Mouse (Mus musculus) B cell, adult (primary cell): ENCODE data around the gene Kbtbd2. TPM values are rescaled to one million over a fixed set of nuclear protein-coding genes. Genes with fewer than 3 reads are reported as not detected.

ENCODE experiments used
- total RNA-seq: library from RNA; stranded (reverse); gene quantifications from 4 replicates; pipeline ENCODE4 v1.2.4, GENCODE M21; 2023; ENCODE audit not compliant: inconsistent age

Kbtbd2 gene
- 64.1 to 71.3 TPM (median 69.5 TPM) in 4 replicates for total RNA-seq

DNA sequence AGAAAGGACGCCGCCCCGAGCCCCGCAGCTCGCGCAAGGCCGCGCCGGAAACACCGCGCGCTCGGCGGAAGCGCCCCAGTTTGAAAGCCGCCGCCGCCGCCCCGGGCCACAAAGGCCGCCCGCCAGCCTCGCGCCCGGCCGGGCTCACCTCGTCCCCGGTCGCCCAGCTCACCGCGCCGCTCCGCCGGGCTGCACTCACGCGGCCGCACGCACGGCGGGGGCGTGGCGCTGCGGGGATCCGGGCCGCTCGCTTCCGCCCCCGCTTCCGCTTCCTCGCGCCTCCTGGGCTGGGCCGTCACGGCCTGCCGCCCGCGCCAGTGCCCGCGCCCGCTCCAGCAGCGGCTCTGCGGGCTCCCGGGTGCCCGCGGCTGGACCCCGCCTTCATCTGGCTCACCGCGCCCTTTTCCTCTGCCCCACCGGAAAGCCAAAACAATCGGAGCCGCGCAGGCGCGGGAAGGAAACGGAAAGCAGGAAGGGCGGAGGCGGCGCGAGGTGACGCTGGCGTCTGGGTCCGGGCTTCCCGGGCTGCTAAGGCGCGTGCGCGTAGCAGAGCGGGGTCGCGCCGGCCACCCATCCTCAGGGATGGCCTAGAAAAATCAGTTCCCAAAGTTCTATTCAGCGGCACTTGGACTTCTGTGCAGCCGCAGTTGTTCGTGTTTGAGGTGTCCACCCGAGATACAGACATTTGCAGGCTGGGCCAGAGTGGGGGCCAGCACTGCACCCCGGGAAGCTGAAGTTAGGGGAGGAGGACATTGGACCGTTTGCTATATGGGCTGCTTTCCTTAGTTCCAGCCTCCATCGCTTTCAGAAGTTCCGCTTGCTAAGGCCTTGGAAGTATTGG is at the start of gene Kbtbd2:
Kbtbd2 (minus strand) TSS at position 503 of the 841 bp plus-strand sequence.

DNA sequence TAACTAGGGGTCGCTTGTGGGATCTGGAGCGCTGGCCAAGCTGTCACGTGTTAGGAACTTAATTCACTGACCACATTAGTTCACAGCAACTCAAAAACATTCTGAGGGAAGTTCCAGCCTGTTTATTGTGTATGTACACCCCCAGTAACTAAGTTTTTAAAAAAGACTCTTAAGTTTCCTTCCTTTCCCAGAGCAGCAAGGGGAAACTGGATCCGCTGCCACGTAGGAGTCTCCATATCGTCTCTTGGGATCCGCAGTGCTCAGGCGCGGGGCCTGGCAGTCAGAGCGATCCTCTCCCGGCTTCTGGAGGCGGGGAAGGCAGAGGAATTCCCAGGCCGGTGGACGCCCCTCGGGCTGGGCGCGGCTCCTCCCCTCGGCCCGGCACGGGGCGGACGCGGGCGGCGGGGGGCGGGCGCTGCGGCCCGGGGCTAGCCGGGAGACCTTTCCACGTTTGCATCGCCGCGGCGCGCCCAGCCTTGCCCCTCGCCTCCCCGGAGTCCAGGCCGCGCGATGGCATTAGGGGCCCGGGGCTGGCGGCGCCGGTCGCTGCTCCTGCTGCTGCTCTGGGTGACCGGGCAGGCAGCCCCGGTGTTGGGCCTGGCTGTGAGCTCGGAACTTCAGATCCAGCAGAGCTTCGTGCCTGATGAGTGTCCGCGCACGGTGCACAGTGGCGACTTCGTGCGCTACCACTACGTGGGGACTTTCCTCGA is 34.2 kb upstream of the Kbtbd2 start, which contains the start of gene Fkbp9:
Fkbp9 (plus strand) TSS at position 363 of the 710 bp plus-strand sequence.

Other genes starting within 250 kb of the Kbtbd2 start
- gene Pde1c, start 228.7 kb downstream of the Kbtbd2 start, total RNA-seq, result 0.32 to 0.78 TPM (median 0.49 TPM) in 4 replicates
- 35.9 to 53.4 TPM (median 44.6 TPM) in 4 replicates for gene Lsm5, start 93.1 kb downstream of the Kbtbd2 start, total RNA-seq
- gene Avl9, start 82.9 kb downstream of the Kbtbd2 start, total RNA-seq, result 111 to 124 TPM (median 118 TPM) in 4 replicates
- gene Fkbp9, start 34.2 kb upstream of the Kbtbd2 start, total RNA-seq, result 0.15 to 0.74 TPM (median 0.16 TPM) in 3 of 4 replicates, not detected in the other
- 52.4 to 60.6 TPM (median 55.3 TPM) in 4 replicates for gene Nt5c3, start 126.1 kb upstream of the Kbtbd2 start, total RNA-seq
- 0.35 TPM in 1 of 4 replicates, not detected in the others for gene Vmn1r4, start 126.2 kb upstream of the Kbtbd2 start, total RNA-seq
- not detected in 4 replicates for gene Vmn1r5, start 172.5 kb upstream of the Kbtbd2 start, total RNA-seq
- gene Vmn1r6, start 199.4 kb upstream of the Kbtbd2 start, total RNA-seq, result not detected in 4 replicates
- gene Vmn1r7, start 227.5 kb upstream of the Kbtbd2 start, total RNA-seq, result not detected in 4 replicates
- gene Vmn1r8, start 234.5 kb upstream of the Kbtbd2 start, total RNA-seq, result not detected in 4 replicates